Mouse (Mus musculus): Measurements from ENCODE around the gene Speg. TPM values are rescaled to one million over a fixed set of nuclear protein-coding genes. Genes with fewer than 3 reads are reported as not detected.

Speg gene
- polyA plus RNA-seq, 1 experiment from 2014 or later = 16.7 TPM

DNA sequence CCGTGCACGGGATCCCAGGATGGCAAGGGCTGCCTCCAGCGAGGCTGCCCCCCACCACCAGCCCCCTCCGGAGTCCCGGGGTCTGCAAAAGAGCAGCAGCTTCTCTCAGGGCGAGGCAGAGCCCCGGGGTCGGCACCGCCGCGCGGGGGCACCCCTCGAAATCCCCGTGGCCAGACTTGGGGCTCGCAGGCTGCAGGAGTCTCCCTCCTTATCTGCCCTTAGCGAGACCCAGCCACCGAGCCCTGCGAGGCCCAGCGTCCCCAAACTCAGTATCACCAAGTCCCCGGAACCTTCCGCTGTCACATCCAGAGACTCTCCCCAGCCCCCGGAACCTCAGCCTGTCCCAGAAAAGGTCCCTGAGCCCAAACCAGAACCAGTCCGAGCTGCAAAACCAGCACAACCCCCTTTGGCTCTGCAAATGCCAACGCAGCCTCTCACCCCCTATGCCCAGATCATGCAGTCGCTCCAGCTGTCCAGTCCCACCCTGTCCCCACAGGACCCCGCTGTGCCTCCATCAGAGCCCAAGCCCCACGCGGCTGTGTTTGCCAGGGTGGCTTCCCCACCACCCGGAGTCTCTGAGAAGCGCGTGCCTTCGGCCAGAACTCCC, 47.2 kb downstream of the Speg start:
- H3K9me3 ChIP-seq (replicated peaks; ENCODE audit: control insufficient read depth, low read length) = no peaks in the 10 kb centered on the region
- 0 out of 2 replicates have a peak, but pooled peaks have one; percentile 22 for ATAC-seq (replicated peaks; ENCODE audit: insufficient number of reproducible peaks, low FRiP score, low TSS enrichment, low read depth)
- whole genome bisulfite sequencing = 5% methylated on average over 32 of the region's 32 CpGs
- H3K4me3 ChIP-seq (ENCODE audit: low read depth, low read length) = peak overlapping the region; percentile 37
- peak overlapping the region; percentile 50 for H3K9ac ChIP-seq (replicated peaks; ENCODE audit: low read length)
- peak overlapping the region; percentile 63 for H3K4me2 ChIP-seq (ENCODE audit: low read depth, low read length)
- H3K36me3 ChIP-seq (replicated peaks; ENCODE audit: control insufficient read depth, insufficient read depth, low read depth, low read length) = no peaks in the 10 kb centered on the region
- peak; percentile 9 for DNase-seq (ENCODE audit: low spot score)
- H3K27ac ChIP-seq (replicated peaks; ENCODE audit: low read depth, low read length) = no peak overlapping the region
- peaks cover 18% of the 10 kb centered on the region for H3K4me1 ChIP-seq (ENCODE audit: control insufficient read depth, insufficient read depth, low read length)
- H3K27me3 ChIP-seq (ENCODE audit: control insufficient read depth, insufficient read depth, low read length) = peaks cover 21% of the 10 kb centered on the region

DNA sequence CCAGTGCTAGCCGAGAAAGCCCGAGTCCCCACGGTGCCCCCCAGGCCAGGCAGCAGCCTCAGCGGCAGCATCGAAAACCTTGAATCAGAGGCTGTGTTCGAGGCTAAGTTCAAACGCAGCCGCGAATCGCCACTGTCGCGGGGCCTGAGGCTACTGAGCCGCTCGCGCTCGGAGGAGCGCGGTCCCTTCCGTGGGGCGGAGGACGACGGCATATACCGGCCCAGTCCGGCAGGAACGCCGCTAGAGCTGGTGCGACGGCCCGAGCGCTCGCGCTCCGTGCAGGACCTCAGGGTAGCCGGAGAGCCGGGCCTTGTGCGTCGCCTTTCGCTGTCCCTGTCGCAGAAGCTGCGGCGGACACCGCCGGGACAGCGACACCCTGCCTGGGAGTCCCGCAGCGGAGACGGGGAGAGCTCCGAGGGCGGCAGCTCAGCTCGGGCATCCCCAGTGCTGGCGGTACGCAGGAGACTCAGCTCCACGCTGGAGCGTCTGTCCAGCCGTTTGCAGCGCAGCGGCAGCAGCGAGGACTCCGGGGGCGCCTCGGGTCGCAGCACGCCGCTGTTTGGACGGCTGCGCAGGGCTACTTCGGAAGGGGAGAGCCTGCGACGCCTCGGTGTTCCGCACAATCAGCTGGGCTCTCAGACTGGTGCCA, 47.9 kb downstream of the Speg start:
- no peak; the same call in 1 of the 2 replicates for ATAC-seq (replicated peaks; ENCODE audit: insufficient number of reproducible peaks, low FRiP score, low TSS enrichment, low read depth)

DNA sequence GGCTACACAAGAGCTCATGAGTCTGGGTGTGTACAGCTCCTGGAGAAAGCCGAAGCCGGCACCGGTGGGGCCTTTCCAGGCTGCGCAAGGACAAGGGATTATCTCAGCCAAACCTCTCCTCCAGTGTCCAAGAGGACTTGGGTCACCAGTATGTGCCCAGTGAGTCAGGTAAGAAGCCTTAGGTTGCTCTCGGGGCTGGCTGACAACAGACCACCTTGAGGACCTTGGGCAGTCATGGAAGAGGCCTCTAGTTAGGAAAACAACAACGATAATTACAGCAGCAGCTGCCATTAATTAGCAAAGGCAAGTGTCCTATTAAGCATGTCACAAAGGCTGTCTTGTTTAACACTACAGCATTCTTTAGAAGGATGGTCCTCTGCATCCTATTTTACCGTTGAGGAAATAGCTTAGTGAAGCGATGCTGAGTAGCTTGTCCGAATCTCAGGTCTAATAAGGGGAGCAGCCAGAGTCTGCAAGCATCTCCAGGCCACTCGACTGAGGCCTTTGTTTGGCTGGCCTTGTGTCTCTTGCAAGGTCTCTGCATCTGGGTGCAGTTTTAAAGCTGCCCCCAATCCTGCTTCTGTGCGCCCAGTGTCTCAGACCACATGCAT, 48.8 kb downstream of the Speg start:
- Histone ChIP-seq H3K36me3 (replicated peaks; ENCODE audit: control insufficient read depth, insufficient read depth, low read depth, low read length) (no peaks in the 10 kb centered on the region), H3K27ac (replicated peaks; ENCODE audit: low read depth, low read length) (no peak overlapping the region), H3K9ac (replicated peaks; ENCODE audit: low read length) (no peak overlapping the region), H3K4me1 (ENCODE audit: control insufficient read depth, insufficient read depth, low read length) (peaks cover 18% of the 10 kb centered on the region), H3K9me3 (replicated peaks; ENCODE audit: control insufficient read depth, low read length) (no peaks in the 10 kb centered on the region), H3K27me3 (ENCODE audit: control insufficient read depth, insufficient read depth, low read length) (peaks cover 21% of the 10 kb centered on the region), H3K4me3 (ENCODE audit: low read depth, low read length) (no peak overlapping the region), H3K4me2 (ENCODE audit: low read depth, low read length) (no peak overlapping the region)
- 25% methylated on average over 11 of the region's 11 CpGs for WGBS
- ATAC-seq (replicated peaks; ENCODE audit: insufficient number of reproducible peaks, low FRiP score, low TSS enrichment, low read depth) (no peak), DNase-seq (ENCODE audit: low spot score) (no peak)

More for the DNA sequence above, 47.9 kb downstream of the Speg start:
- no peaks in the 10 kb centered on the region for H3K36me3 ChIP-seq (replicated peaks; ENCODE audit: control insufficient read depth, insufficient read depth, low read depth, low read length)
- H3K4me2 ChIP-seq (ENCODE audit: low read depth, low read length) = peak overlapping the region; percentile 63
- peak overlapping the region; percentile 50 for H3K9ac ChIP-seq (replicated peaks; ENCODE audit: low read length)
- H3K4me3 ChIP-seq (ENCODE audit: low read depth, low read length) = peak overlapping the region; percentile 37
- H3K27ac ChIP-seq (replicated peaks; ENCODE audit: low read depth, low read length) = no peak overlapping the region
- no peaks in the 10 kb centered on the region for H3K9me3 ChIP-seq (replicated peaks; ENCODE audit: control insufficient read depth, low read length)
- 1% methylated on average over 71 of the region's 71 CpGs for WGBS
- peak; percentile 60 for DNase-seq (ENCODE audit: low spot score)
- peaks cover 18% of the 10 kb centered on the region for H3K4me1 ChIP-seq (ENCODE audit: control insufficient read depth, insufficient read depth, low read length)
- peaks cover 21% of the 10 kb centered on the region for H3K27me3 ChIP-seq (ENCODE audit: control insufficient read depth, insufficient read depth, low read length)

DNA sequence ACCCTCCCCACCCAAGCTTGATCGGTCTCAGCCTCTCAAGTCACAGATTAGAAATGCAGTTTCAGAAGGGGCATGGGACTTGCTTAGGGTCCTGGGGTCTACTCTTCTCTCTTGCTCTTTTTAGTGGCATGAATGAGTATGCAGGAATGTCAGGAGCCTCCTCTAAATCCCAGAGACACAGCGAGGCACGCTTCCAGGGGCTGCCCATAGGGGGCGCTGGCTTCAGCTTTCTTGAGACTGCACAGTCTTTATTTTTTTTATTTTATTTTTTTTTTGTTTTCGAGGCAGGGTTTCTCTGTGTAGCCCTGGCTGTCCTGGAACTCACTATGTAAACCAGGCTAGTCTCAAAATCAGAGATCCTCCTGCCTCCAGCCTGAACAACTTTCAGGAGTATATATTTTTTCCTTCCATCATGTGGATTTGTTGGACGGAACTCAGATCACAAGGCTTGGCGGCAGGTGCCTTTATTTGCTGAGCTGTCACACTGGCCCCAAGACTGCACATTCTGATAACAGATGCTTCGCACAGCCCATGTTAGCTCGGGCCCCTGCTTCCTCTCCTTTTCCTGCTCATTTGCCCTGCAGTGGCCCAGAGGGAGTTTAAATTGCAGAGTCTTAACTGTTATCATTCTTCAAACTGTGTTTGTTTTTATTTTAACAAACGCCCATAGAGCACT, 50.8 kb downstream of the Speg start:
- H3K4me2 ChIP-seq (ENCODE audit: low read depth, low read length) = no peak overlapping the region
- no peak overlapping the region for H3K9ac ChIP-seq (replicated peaks; ENCODE audit: low read length)
- ATAC-seq (replicated peaks; ENCODE audit: insufficient number of reproducible peaks, low FRiP score, low TSS enrichment, low read depth) (no peak), DNase-seq (ENCODE audit: low spot score) (peak; percentile 89)
- H3K36me3 ChIP-seq (replicated peaks; ENCODE audit: control insufficient read depth, insufficient read depth, low read depth, low read length) = no peaks in the 10 kb centered on the region
- H3K27me3 ChIP-seq (ENCODE audit: control insufficient read depth, insufficient read depth, low read length) = peaks cover 21% of the 10 kb centered on the region
- H3K9me3 ChIP-seq (replicated peaks; ENCODE audit: control insufficient read depth, low read length) = no peaks in the 10 kb centered on the region
- no peak overlapping the region for H3K4me3 ChIP-seq (ENCODE audit: low read depth, low read length)
- 27% methylated on average over 10 of the region's 10 CpGs for WGBS
- no peak overlapping the region for H3K27ac ChIP-seq (replicated peaks; ENCODE audit: low read depth, low read length)
- H3K4me1 ChIP-seq (ENCODE audit: control insufficient read depth, insufficient read depth, low read length) = peaks cover 18% of the 10 kb centered on the region

DNA sequence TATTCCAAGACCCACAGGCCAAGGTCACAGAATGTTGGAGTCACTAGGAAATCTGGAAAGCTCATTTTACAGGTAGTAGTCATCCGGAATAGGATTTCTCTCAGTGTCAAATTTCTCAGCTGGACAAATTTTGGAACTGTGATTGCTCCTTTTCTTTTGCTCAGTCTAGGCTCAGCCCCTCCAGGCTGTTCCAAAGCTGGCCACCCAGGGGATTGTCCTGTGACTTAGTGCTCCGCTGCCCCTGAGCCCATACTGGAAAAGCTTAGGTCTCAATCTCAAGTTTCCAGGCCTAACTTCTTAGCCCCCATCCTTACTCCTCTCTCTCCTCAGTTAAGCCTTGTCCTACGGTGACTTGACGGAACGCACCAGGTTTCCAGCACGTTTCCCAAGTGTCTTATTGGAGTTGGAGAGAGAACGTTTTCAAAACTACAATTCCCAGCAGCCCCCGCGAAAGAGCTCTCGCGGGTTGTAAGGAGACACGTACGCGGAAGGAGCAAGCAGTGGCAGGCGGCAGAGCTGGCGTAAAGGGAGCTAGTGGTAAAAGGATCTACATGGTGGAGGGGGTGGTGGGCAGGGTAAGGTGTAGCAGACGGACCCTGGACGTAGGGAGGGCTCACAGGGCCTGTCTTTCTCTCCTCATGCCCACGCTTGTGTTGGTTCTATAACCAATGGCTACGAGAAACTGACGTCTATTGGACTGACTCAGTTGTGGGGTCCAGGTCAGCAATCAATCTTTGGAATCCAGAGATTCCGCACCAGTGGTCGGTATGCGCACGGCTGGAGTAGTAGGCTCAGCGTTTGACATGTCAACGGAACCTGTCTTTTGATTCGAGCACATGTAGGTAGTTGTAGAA, 60.6 kb downstream of the Speg start, which contains the start of gene Gmppa:
TSS of gene Gmppa (plus strand) at position 456 of the 854 bp plus-strand sequence.
- WGBS = 5% methylated on average over 28 of the region's 28 CpGs
- H3K36me3 ChIP-seq (replicated peaks; ENCODE audit: control insufficient read depth, insufficient read depth, low read depth, low read length) = no peaks in the 10 kb centered on the region
- H3K4me3 ChIP-seq (ENCODE audit: low read depth, low read length) = peak within 1 kb of the TSS; percentile 52
- H3K27me3 ChIP-seq (ENCODE audit: control insufficient read depth, insufficient read depth, low read length) = no peaks in the 10 kb centered on the region
- H3K4me2 ChIP-seq (ENCODE audit: low read depth, low read length) = peak within 1 kb of the TSS; percentile 36
- peak; percentile 95 for DNase-seq (ENCODE audit: low spot score)
- H3K4me1 ChIP-seq (ENCODE audit: control insufficient read depth, insufficient read depth, low read length) = peaks cover 4% of the 10 kb centered on the region; the same call in 1 of the 2 replicates
- peak; percentile 80 for ATAC-seq (replicated peaks; ENCODE audit: insufficient number of reproducible peaks, low FRiP score, low TSS enrichment, low read depth)
- peak within 1 kb of the TSS; percentile 67 for H3K9ac ChIP-seq (replicated peaks; ENCODE audit: low read length)
- H3K9me3 ChIP-seq (replicated peaks; ENCODE audit: control insufficient read depth, low read length) = no peaks in the 10 kb centered on the region
- no peak within 1 kb of the TSS for H3K27ac ChIP-seq (replicated peaks; ENCODE audit: low read depth, low read length)

DNA sequence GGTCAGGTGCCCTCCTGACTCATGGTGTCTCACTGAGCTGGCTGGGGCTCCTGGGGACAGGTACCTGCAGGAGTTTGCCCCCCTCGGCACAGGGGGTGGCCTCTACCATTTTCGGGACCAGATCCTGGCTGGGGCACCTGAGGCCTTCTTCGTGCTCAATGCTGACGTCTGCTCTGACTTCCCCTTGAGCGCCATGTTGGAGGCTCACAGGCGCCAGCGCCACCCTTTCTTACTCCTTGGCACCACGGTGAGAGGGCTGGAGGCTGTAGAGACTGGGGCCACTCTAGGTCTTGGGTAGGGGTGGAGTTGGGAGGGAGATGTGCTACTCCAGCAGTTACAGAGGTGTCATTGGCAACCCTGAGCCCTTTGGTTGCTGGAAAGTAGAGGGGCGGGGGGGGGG, 63.7 kb downstream of the Speg start:
- Histone ChIP-seq H3K4me3 (ENCODE audit: low read depth, low read length) (no peak overlapping the region), H3K4me1 (ENCODE audit: control insufficient read depth, insufficient read depth, low read length) (peaks cover 11% of the 10 kb centered on the region), H3K9ac (replicated peaks; ENCODE audit: low read length) (no peak overlapping the region), H3K9me3 (replicated peaks; ENCODE audit: control insufficient read depth, low read length) (no peaks in the 10 kb centered on the region), H3K4me2 (ENCODE audit: low read depth, low read length) (no peak overlapping the region), H3K27ac (replicated peaks; ENCODE audit: low read depth, low read length) (no peak overlapping the region), H3K36me3 (replicated peaks; ENCODE audit: control insufficient read depth, insufficient read depth, low read depth, low read length) (no peaks in the 10 kb centered on the region), H3K27me3 (ENCODE audit: control insufficient read depth, insufficient read depth, low read length) (no peaks in the 10 kb centered on the region)
- DNase-seq (ENCODE audit: low spot score) (no peak), ATAC-seq (replicated peaks; ENCODE audit: insufficient number of reproducible peaks, low FRiP score, low TSS enrichment, low read depth) (no peak)
- WGBS = 83% methylated on average over 8 of the region's 9 CpGs

DNA sequence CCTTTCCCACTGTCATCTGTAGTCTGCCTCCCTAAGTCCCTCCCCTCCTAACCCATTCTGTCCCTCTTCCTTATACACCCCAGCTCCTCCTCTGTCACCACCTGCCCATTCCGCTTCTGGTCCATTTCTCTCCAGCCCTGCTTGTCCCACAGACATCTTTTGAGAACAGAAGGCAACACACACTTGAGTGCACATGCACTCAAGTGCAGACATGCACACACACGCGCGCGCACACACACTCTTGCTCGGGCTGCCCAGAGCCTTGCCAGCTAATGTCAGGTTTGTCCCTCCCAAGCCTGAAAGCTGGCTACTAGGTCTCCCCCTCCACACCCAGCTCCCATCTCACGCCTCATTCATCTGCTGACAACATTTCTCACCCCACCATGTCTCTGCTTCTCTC, 65.6 kb downstream of the Speg start:
- WGBS = 96% methylated on average over 7 of the region's 7 CpGs
- peaks cover 15% of the 10 kb centered on the region for H3K4me1 ChIP-seq (ENCODE audit: control insufficient read depth, insufficient read depth, low read length)

More for the DNA sequence above, 65.6 kb downstream of the Speg start:
- Histone ChIP-seq H3K9me3 (replicated peaks; ENCODE audit: control insufficient read depth, low read length) (no peaks in the 10 kb centered on the region), H3K36me3 (replicated peaks; ENCODE audit: control insufficient read depth, insufficient read depth, low read depth, low read length) (no peaks in the 10 kb centered on the region), H3K27me3 (ENCODE audit: control insufficient read depth, insufficient read depth, low read length) (no peaks in the 10 kb centered on the region), H3K4me2 (ENCODE audit: low read depth, low read length) (no peak overlapping the region), H3K4me3 (ENCODE audit: low read depth, low read length) (no peak overlapping the region), H3K9ac (replicated peaks; ENCODE audit: low read length) (no peak overlapping the region), H3K27ac (replicated peaks; ENCODE audit: low read depth, low read length) (no peak overlapping the region)
- ATAC-seq (replicated peaks; ENCODE audit: insufficient number of reproducible peaks, low FRiP score, low TSS enrichment, low read depth) (no peak), DNase-seq (ENCODE audit: low spot score) (no peak)

All from embryonic facial prominence, embryonic 11.5 days (tissue).